Comparison of ENCODE assay signal across 20 mouse cellular contexts in the genomic region with DNA sequence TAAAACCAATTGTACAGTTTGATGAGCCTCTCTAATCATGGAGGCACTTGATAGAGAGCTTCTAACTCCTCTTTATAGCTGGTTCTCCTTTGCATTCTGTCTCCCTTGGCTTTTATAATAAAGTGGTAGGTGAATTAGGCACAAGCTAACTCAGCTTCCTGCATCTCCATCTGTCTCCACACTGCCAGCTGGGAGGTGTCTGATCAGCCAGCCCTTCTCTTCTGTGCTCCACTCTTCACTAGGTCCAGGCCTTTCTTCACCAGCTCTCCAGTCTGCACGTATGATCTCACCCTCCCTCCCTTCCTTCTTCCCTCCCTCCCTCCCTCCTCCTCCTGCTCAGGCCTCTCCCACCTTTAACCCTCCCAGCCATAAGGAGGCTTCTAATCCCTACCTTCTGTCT.
DNase-seq lines count a peak whose midpoint lies in the region; ATAC-seq and TF ChIP-seq lines count a peak whose summit lies in the region.
"Had no signal": no experiment of that assay in that cellular context is flagged by ENCODE, and none has a peak within 500 bp of the region (broad histone marks: within the 10 kb centered on the region; RNA-seq: fewer than 3 reads in every experiment).

No protein-coding gene starts in this region.

- WGBS in heart, embryonic 11.5 days (ENCODE audit: insufficient replicate concordance) = 5% methylated on average over 1 of the region's 1 CpGs

- no peak for TF ChIP-seq CTCF in left cerebral cortex, adult 2 months (IDR thresholded peaks at IDR 0.05)

- no peaks in the 10 kb centered on the region for H3K4me1 ChIP-seq in heart, embryonic 11.5 days (ENCODE audit: control insufficient read depth, insufficient read depth, low read length)
- H3K4me1 ChIP-seq: embryonic facial prominence, embryonic 15.5 days; heart, embryonic 10.5 days had no signal

- H3K4me3 ChIP-seq in heart, embryonic 11.5 days (ENCODE audit: low read depth, low read length) = no peak overlapping the region
- no peak overlapping the region for H3K4me3 ChIP-seq in left cerebral cortex, adult 2 months
- H3K4me3 ChIP-seq: embryonic facial prominence, embryonic 15.5 days; gastrocnemius, adult 2 months; heart, embryonic 10.5 days; kidney, embryonic 15.5 days had no signal

- ATAC-seq in heart, embryonic 11.5 days (replicated peaks; ENCODE audit: insufficient number of reproducible peaks, low FRiP score, low TSS enrichment) = 0 out of 2 replicates have a peak, but pooled peaks have one; percentile 22

- H3K36me3 ChIP-seq in heart, embryonic 11.5 days (ENCODE audit: control insufficient read depth, insufficient read depth, low read length) = no peaks in the 10 kb centered on the region
- H3K36me3 ChIP-seq: embryonic facial prominence, embryonic 15.5 days; G1E; heart, embryonic 10.5 days; kidney, embryonic 15.5 days had no signal

- no peak overlapping the region for H3K9ac ChIP-seq in heart, embryonic 11.5 days (ENCODE audit: low read depth, low read length)
- H3K9ac ChIP-seq: embryonic facial prominence, embryonic 15.5 days; kidney, embryonic 15.5 days had no signal

- DNase-seq in heart, adult 9 months (ENCODE audit: low spot score in 2 of 2) = no peak
- no peak for DNase-seq in left cerebral cortex, adult 2 months (ENCODE audit: extremely low spot score in 1 of 2, low spot score in 2 of 2)
- no peak for DNase-seq in left cerebral cortex, postnatal 36 days (ENCODE audit: low spot score in 2 of 2)
- peak; percentile 66 for DNase-seq in brain, adult 2 months (ENCODE audit: low read depth, low spot score)
- DNase-seq in layer of hippocampus, adult 8-10 months (ENCODE audit: low spot score in 2 of 2) = peak; percentile 25 to 38
- no peak for DNase-seq in Muller cell, postnatal 12 days (ENCODE audit: inconsistent ontology term)
- DNase-seq in adrenal gland, adult 2 months = no peak
- DNase-seq: adrenal gland, adult 8-10 months; B cell, adult 2 months; cerebellum, adult 9-11 months; gastrocnemius, adult 2 months; kidney, adult 11 months; kidney, postnatal 4 days; lung, postnatal 4 days had no signal

- intact Hi-C loops in left cerebral cortex, adult 2 months (cut with DNase I) = no loop called here
- intact Hi-C loops in left cerebral cortex, postnatal 36 days (cut with DNase I) = no loop called here

- no peaks in the 10 kb centered on the region for H3K9me3 ChIP-seq in heart, embryonic 11.5 days (replicated peaks; ENCODE audit: control insufficient read depth, low read length)
- H3K9me3 ChIP-seq: embryonic facial prominence, embryonic 15.5 days; G1E; heart, embryonic 10.5 days had no signal

- no peak overlapping the region for H3K4me2 ChIP-seq in heart, embryonic 11.5 days
- H3K4me2 ChIP-seq: embryonic facial prominence, embryonic 15.5 days; kidney, embryonic 15.5 days had no signal

- H3K27me3 ChIP-seq in heart, embryonic 11.5 days (ENCODE audit: control insufficient read depth, insufficient read depth, low read length) = no peaks in the 10 kb centered on the region
- H3K27me3 ChIP-seq: CH12.LX; embryonic facial prominence, embryonic 15.5 days; kidney, embryonic 15.5 days had no signal

- no peak overlapping the region for H3K27ac ChIP-seq in heart, embryonic 11.5 days (ENCODE audit: low read depth, low read length)
- peak overlapping the region; percentile 45; the same call in 1 of the 2 replicates for H3K27ac ChIP-seq in left cerebral cortex, adult 2 months
- H3K27ac ChIP-seq: embryonic facial prominence, embryonic 15.5 days; gastrocnemius, adult 2 months; heart, embryonic 10.5 days; kidney, embryonic 15.5 days had no signal

Comparison
In these comparisons a context has a peak if more than half of its experiments do, and no peak if none do; other contexts are left out.
1. DNase-seq: peak in brain, adult 2 months (single experiment) and layer of hippocampus, adult 8-10 months (2 of 2); none in heart, adult 9 months (0 of 2), left cerebral cortex, adult 2 months (0 of 2), left cerebral cortex, postnatal 36 days (0 of 2), Muller cell, postnatal 12 days (single experiment) and adrenal gland, adult 2 months (single experiment).